Mouse (Mus musculus): Measurements from ENCODE around the gene Cars. TPM values are rescaled to one million over a fixed set of nuclear protein-coding genes. Genes with fewer than 3 reads are reported as not detected.

Gene Cars
- polyA plus RNA-seq, 1 experiment from 2014 or later: 24.7 TPM

- Histone ChIP-seq H3K9me3 (replicated peaks) (no peaks in the 10 kb centered on the region), H3K4me2 (no peak overlapping the region), H3K36me3 (peaks cover 21% of the 10 kb centered on the region; the same call in 1 of the 2 replicates), H3K27me3 (peaks cover 13% of the 10 kb centered on the region), H3K27ac (no peak overlapping the region), H3K4me1 (replicated peaks) (0 out of 2 replicates have a peak, but pooled peaks cover 3% of the 10 kb centered on the region), H3K4me3 (no peak overlapping the region), H3K9ac (no peak overlapping the region)
- ATAC-seq (replicated peaks; ENCODE audit: insufficient number of reproducible peaks, insufficient read depth, low FRiP score, low read depth): no peak
- 59% methylated on average over 1 of the region's 1 CpGs for WGBS
Measured at GRCm38 (mm10) chr7:143509566-143509965, 90.3 kb downstream of the Cars start.

Small RNAs within 50 kb of the gene (microRNA-seq; reads per million reads assigned to microRNA genes)
- not detected for gene Mir7064

Other genes starting within 250 kb of the Cars start
- gene Cdkn1c, start 139.0 kb downstream of the Cars start, polyA plus RNA-seq (2015; fragmentation: Nextera tagmentation; extraction: Ambion mirVana): 369 and 534 TPM in 2 replicates
- gene Slc22a18, start 126.4 kb downstream of the Cars start, polyA plus RNA-seq (2015; fragmentation: Nextera tagmentation; extraction: Ambion mirVana): 0.82 and 1.7 TPM in 2 replicates
- gene Phlda2, start 96.9 kb downstream of the Cars start, polyA plus RNA-seq (2015; fragmentation: Nextera tagmentation; extraction: Ambion mirVana): 0.45 and 0.82 TPM in 2 replicates
- 218 and 232 TPM in 2 replicates for gene Nap1l4, start 51.0 kb downstream of the Cars start, polyA plus RNA-seq (2015; fragmentation: Nextera tagmentation; extraction: Ambion mirVana)
- 0.64 and 0.86 TPM in 2 replicates for gene Tnfrsf26, start 28.6 kb upstream of the Cars start, polyA plus RNA-seq (2015; fragmentation: Nextera tagmentation; extraction: Ambion mirVana)
- 2.7 and 2.8 TPM in 2 replicates for gene Tnfrsf22, start 49.6 kb upstream of the Cars start, polyA plus RNA-seq (2015; fragmentation: Nextera tagmentation; extraction: Ambion mirVana)
- gene Tnfrsf23, start 85.8 kb upstream of the Cars start, polyA plus RNA-seq (2015; fragmentation: Nextera tagmentation; extraction: Ambion mirVana): 1.9 and 3.0 TPM in 2 replicates
- 31.2 and 39.7 TPM in 2 replicates for gene Osbpl5, start 156.9 kb upstream of the Cars start, polyA plus RNA-seq (2015; fragmentation: Nextera tagmentation; extraction: Ambion mirVana)
- not detected in 2 replicates for gene Mrgprg, start 166.9 kb upstream of the Cars start, polyA plus RNA-seq (2015; fragmentation: Nextera tagmentation; extraction: Ambion mirVana)
- gene Mrgpre, start 184.4 kb upstream of the Cars start, polyA plus RNA-seq (2015; fragmentation: Nextera tagmentation; extraction: Ambion mirVana): 1.4 and 2.8 TPM in 2 replicates
- gene Nadsyn1, start 222.8 kb upstream of the Cars start, polyA plus RNA-seq (2015; fragmentation: Nextera tagmentation; extraction: Ambion mirVana): 8.3 and 9.4 TPM in 2 replicates
- gene Dhcr7, start 223.1 kb upstream of the Cars start, polyA plus RNA-seq (2015; fragmentation: Nextera tagmentation; extraction: Ambion mirVana): 14.1 and 25.2 TPM in 2 replicates